Comparison of ENCODE assay signal across 10 mouse cellular contexts in the genomic region with DNA sequence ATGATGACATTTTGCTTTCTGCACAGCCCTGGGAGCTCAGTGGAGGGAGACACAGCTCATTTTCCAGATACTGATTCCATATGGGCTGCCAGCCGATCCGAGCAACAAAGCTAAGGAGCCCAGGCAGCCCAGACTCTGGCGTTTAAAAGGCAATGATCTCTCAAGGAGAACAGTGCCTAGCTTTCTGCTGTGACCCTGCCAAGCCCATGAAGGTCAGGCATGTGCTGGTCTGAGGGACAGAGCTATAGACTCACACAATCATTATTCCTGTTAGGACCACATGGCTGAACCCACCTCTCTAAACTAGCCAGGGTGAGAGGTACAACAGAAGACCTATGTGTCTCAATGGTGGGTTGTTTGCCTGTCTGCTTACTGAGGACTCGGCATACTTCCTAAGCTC. TPM values are rescaled to one million over a fixed set of nuclear protein-coding genes. Genes with fewer than 3 reads are reported as not detected.
DNase-seq lines count a peak whose midpoint lies in the region; ATAC-seq and TF ChIP-seq lines count a peak whose summit lies in the region.
"Had no signal": no experiment of that assay in that cellular context is flagged by ENCODE, and none has a peak within 500 bp of the region (broad histone marks: within the 10 kb centered on the region; RNA-seq: fewer than 3 reads in every experiment).

No protein-coding gene starts in this region.

- TF ChIP-seq EP300 in heart, adult 2 months (IDR thresholded peaks at IDR 0.05; ENCODE audit: insufficient read depth, low read depth, low read length), result no peak

- ATAC-seq in hindbrain, postnatal 0 days, result peak; percentile 65; the same call in 1 of the 2 replicates
- no peak for ATAC-seq in megakaryocyte progenitor cell, adult 5-6 weeks (replicated peaks; ENCODE audit: poor library complexity)
- no peak for ATAC-seq in megakaryocyte, adult 5-6 weeks (ENCODE audit: poor library complexity, severe bottlenecking)

- no peaks in the 10 kb centered on the region for H3K79me2 ChIP-seq in heart, adult 2 months (replicated peaks; ENCODE audit: control insufficient read depth, insufficient read depth, low read length)

- WGBS in heart, embryonic 10.5 days, result 50% methylated on average over 4 of the region's 4 CpGs
- 50% methylated on average over 4 of the region's 4 CpGs for WGBS in heart, adult 2 months
- 14% methylated on average over 4 of the region's 4 CpGs for WGBS in hindbrain, postnatal 0 days

- no peaks in the 10 kb centered on the region for H3K27me3 ChIP-seq in heart, embryonic 10.5 days (ENCODE audit: insufficient read depth, poor library complexity, severe bottlenecking)
- no peaks in the 10 kb centered on the region for H3K27me3 ChIP-seq in heart, adult 2 months (ENCODE audit: control insufficient read depth, insufficient read depth, low read length)
- no peaks in the 10 kb centered on the region for H3K27me3 ChIP-seq in hindbrain, postnatal 0 days (ENCODE audit: insufficient read depth, low read length)
- H3K27me3 ChIP-seq: CH12.LX had no signal

- H3K4me3 ChIP-seq in heart, embryonic 10.5 days, result no peak overlapping the region
- no peak overlapping the region for H3K4me3 ChIP-seq in heart, adult 2 months
- no peak overlapping the region for H3K4me3 ChIP-seq in hindbrain, postnatal 0 days (ENCODE audit: low read length)

- H3K36me3 ChIP-seq in heart, embryonic 10.5 days, result peaks cover 4% of the 10 kb centered on the region; the same call in 1 of the 2 replicates
- peaks cover 3% of the 10 kb centered on the region for H3K36me3 ChIP-seq in heart, adult 2 months (ENCODE audit: control insufficient read depth, insufficient read depth, low read length)
- no peaks in the 10 kb centered on the region for H3K36me3 ChIP-seq in hindbrain, postnatal 0 days (ENCODE audit: insufficient read depth, low read length)

- intact Hi-C loops in heart, adult 2 months (cut with DNase I), result loop anchor here (2.0 to 5.0 kb wide), 2 partner anchors 35 to 45 kb away; partner anchors contain the start of gene Bcar1

- DNase-seq in heart, embryonic 10.5 days (ENCODE audit: low spot score), result no peak
- no peak for DNase-seq in heart, adult 2 months
- peak; percentile 20 for DNase-seq in ovary, postnatal 36 days (ENCODE audit: low spot score)
- DNase-seq in ovary, adult 18-20 months (ENCODE audit: low spot score), result no peak
- peak; percentile 51 for DNase-seq in hindbrain, postnatal 0 days (ENCODE audit: low spot score)
- no peak for DNase-seq in urinary bladder, adult 18-20 months (ENCODE audit: low spot score in 2 of 2)
- DNase-seq: lung, postnatal 4 days had no signal

- no peak overlapping the region for H3K9ac ChIP-seq in heart, adult 2 months (ENCODE audit: low read depth, low read length)
- H3K9ac ChIP-seq in hindbrain, postnatal 0 days (replicated peaks; ENCODE audit: low read length), result 0 out of 2 replicates have a peak overlapping the region, but pooled peaks have one; percentile 9

- no peak for TF ChIP-seq POLR2A in heart, adult 2 months (IDR thresholded peaks at IDR 0.05; ENCODE audit: insufficient read depth, low read depth, low read length)

- H3K27ac ChIP-seq in heart, embryonic 10.5 days, result peak overlapping the region; percentile 77
- no peak overlapping the region; the same call in 1 of the 2 replicates for H3K27ac ChIP-seq in heart, adult 2 months
- peak overlapping the region; percentile 71 for H3K27ac ChIP-seq in hindbrain, postnatal 0 days

- TF ChIP-seq CTCF in heart, adult 2 months (IDR thresholded peaks at IDR 0.05), result no peak
- TF ChIP-seq CTCF in hindbrain, postnatal 0 days (IDR thresholded peaks at IDR 0.05; ENCODE audit: low read depth), result no peak

- H3K9me3 ChIP-seq in heart, embryonic 10.5 days, result no peaks in the 10 kb centered on the region
- H3K9me3 ChIP-seq in hindbrain, postnatal 0 days (ENCODE audit: low read length), result no peaks in the 10 kb centered on the region

- H3K4me1 ChIP-seq in heart, embryonic 10.5 days, result peaks cover 48% of the 10 kb centered on the region
- peaks cover 6% of the 10 kb centered on the region for H3K4me1 ChIP-seq in heart, adult 2 months (ENCODE audit: control insufficient read depth, insufficient read depth, low read length)
- peaks cover 26% of the 10 kb centered on the region for H3K4me1 ChIP-seq in hindbrain, postnatal 0 days (ENCODE audit: insufficient read depth, low read length)

- H3K4me2 ChIP-seq in hindbrain, postnatal 0 days (ENCODE audit: low read depth, low read length), result peak overlapping the region; percentile 28; the same call in 1 of the 2 replicates

RNA-seq across cellular contexts. Expression of gene Bcar1, which starts 44.1 kb away (rescaled TPM):
- 53.2 and 54.4 TPM in 2 replicates for polyA plus RNA-seq in heart, embryonic 10.5 days (2016; fragmentation: Nextera tagmentation; extraction: Ambion mirVana)
- total RNA-seq in heart, adult 2 months (2021), result 10 to 100 TPM; 19.1 to 21.1 TPM
- polyA plus RNA-seq in heart, adult 2 months (2012; rRNA removed), result 31.3 TPM in 2 replicates
- total RNA-seq in hindbrain, postnatal 0 days (2014; rRNA removed), result 93.6 and 100 TPM in 2 replicates
- polyA plus RNA-seq in hindbrain, postnatal 0 days (2015; fragmentation: Nextera tagmentation; extraction: Ambion mirVana), result 42.6 and 48.8 TPM in 2 replicates
- 0.15 TPM in 1 of 2 replicates, not detected in the other for total RNA-seq in megakaryocyte progenitor cell, adult 5-6 weeks (2015)
- not detected in 2 replicates for total RNA-seq in megakaryocyte progenitor cell, adult 5-6 weeks (2017)
- total RNA-seq in megakaryocyte, adult 5-6 weeks (2015), result 0.21 TPM in 1 of 2 replicates, not detected in the other
- not detected in 2 replicates for total RNA-seq in megakaryocyte, adult 5-6 weeks (2017)

Comparison
In these comparisons a context has a peak if more than half of its experiments do, and no peak if none do; other contexts are left out.
1. DNase-seq: peak in ovary, postnatal 36 days (single experiment) and hindbrain, postnatal 0 days (single experiment); none in heart, embryonic 10.5 days (single experiment), heart, adult 2 months (0 of 2), ovary, adult 18-20 months (single experiment) and urinary bladder, adult 18-20 months (0 of 2).
2. RNA of gene Bcar1, which starts 44.1 kb away (total RNA-seq): 93.6 to 100 TPM in hindbrain, postnatal 0 days and 19.1 to 21.1 TPM in heart, adult 2 months; 0.15 TPM in megakaryocyte progenitor cell, adult 5-6 weeks and 0.21 TPM in megakaryocyte, adult 5-6 weeks; every median in the first group is over 10 times any median in the second.